Comparison of ENCODE assay signal across 8 mouse cellular contexts in genomic region chr13:46218101-46218701, GRCm38 (mm10). TPM values are rescaled to one million over a fixed set of nuclear protein-coding genes. Genes with fewer than 3 reads are reported as not detected.
DNase-seq lines count a peak whose midpoint lies in the region; ATAC-seq and TF ChIP-seq lines count a peak whose summit lies in the region.

No protein-coding gene starts in this region.

- H3K27ac ChIP-seq in limb, embryonic 13.5 days: no peak overlapping the region
- no peak overlapping the region for H3K27ac ChIP-seq in limb, embryonic 10.5 days
- H3K27ac ChIP-seq in lung, postnatal 0 days (ENCODE audit: low read length): no peak overlapping the region
- H3K27ac ChIP-seq in stomach, postnatal 0 days (replicated peaks): no peak overlapping the region

- TF ChIP-seq CTCF in lung, postnatal 0 days (IDR thresholded peaks at IDR 0.05): no peak
- TF ChIP-seq CTCF in stomach, postnatal 0 days (IDR thresholded peaks at IDR 0.05; ENCODE audit: low read depth): no peak

- peaks cover 23% of the 10 kb centered on the region for H3K4me1 ChIP-seq in limb, embryonic 13.5 days
- H3K4me1 ChIP-seq in limb, embryonic 10.5 days: peaks cover 3% of the 10 kb centered on the region
- H3K4me1 ChIP-seq in lung, postnatal 0 days (ENCODE audit: insufficient read depth, low read depth, low read length): no peaks in the 10 kb centered on the region
- H3K4me1 ChIP-seq in stomach, postnatal 0 days (replicated peaks; ENCODE audit: control insufficient read depth, insufficient read depth): no peaks in the 10 kb centered on the region

- peak overlapping the region; percentile 41 for H3K4me2 ChIP-seq in limb, embryonic 13.5 days (replicated peaks)
- H3K4me2 ChIP-seq in lung, postnatal 0 days (replicated peaks; ENCODE audit: low read depth, low read length): peak overlapping the region; percentile 28; the same call in 1 of the 2 replicates
- H3K4me2 ChIP-seq in stomach, postnatal 0 days (replicated peaks; ENCODE audit: low read depth): peak overlapping the region; percentile 46

- H3K4me3 ChIP-seq in limb, embryonic 13.5 days: peak overlapping the region; percentile 15; the same call in 1 of the 2 replicates
- no peak overlapping the region for H3K4me3 ChIP-seq in limb, embryonic 10.5 days
- H3K4me3 ChIP-seq in lung, postnatal 0 days (ENCODE audit: low read depth, low read length): no peak overlapping the region
- peak overlapping the region; percentile 18 for H3K4me3 ChIP-seq in stomach, postnatal 0 days (ENCODE audit: low read depth, low read length)

- no peak overlapping the region for H3K9ac ChIP-seq in limb, embryonic 13.5 days
- no peak overlapping the region for H3K9ac ChIP-seq in lung, postnatal 0 days (replicated peaks; ENCODE audit: low read depth)
- no peak overlapping the region for H3K9ac ChIP-seq in stomach, postnatal 0 days (ENCODE audit: low read length)

- no peak for TF ChIP-seq EP300 in lung, postnatal 0 days (IDR thresholded peaks at IDR 0.05)
- no peak for TF ChIP-seq EP300 in stomach, postnatal 0 days (optimal IDR thresholded peaks at IDR 0.05)

- no peaks in the 10 kb centered on the region for H3K9me3 ChIP-seq in limb, embryonic 13.5 days
- H3K9me3 ChIP-seq in limb, embryonic 10.5 days (replicated peaks): no peaks in the 10 kb centered on the region
- no peaks in the 10 kb centered on the region for H3K9me3 ChIP-seq in lung, postnatal 0 days (ENCODE audit: low read length)
- H3K9me3 ChIP-seq in stomach, postnatal 0 days (ENCODE audit: control insufficient read depth, low read length): no peaks in the 10 kb centered on the region

- no peaks in the 10 kb centered on the region for H3K36me3 ChIP-seq in limb, embryonic 13.5 days
- H3K36me3 ChIP-seq in limb, embryonic 10.5 days: no peaks in the 10 kb centered on the region
- H3K36me3 ChIP-seq in lung, postnatal 0 days (ENCODE audit: insufficient read depth, low read length): no peaks in the 10 kb centered on the region
- H3K36me3 ChIP-seq in stomach, postnatal 0 days (ENCODE audit: control insufficient read depth, insufficient read depth, low read length): no peaks in the 10 kb centered on the region

- no peak for DNase-seq in limb, embryonic 10.5 days (ENCODE audit: low spot score)
- DNase-seq in cerebellum, adult 11-12 months: peak; percentile 72
- peak; percentile 65 to 87 for DNase-seq in frontal cortex, postnatal 36 days (ENCODE audit: low spot score in 2 of 2)
- peak; percentile 78 for DNase-seq in kidney, adult 9 months
- DNase-seq in lung, postnatal 0 days (ENCODE audit: low spot score): peak; percentile 36
- DNase-seq in stomach, postnatal 0 days (ENCODE audit: low spot score): peak; percentile 47
- no peak for DNase-seq in thymus, postnatal 0 days (ENCODE audit: low spot score)

- 51% methylated on average over 20 of the region's 20 CpGs for WGBS in limb, embryonic 13.5 days
- WGBS in limb, embryonic 10.5 days: 87% methylated on average over 20 of the region's 20 CpGs
- 56% methylated on average over 20 of the region's 20 CpGs for WGBS in lung, postnatal 0 days
- 35% methylated on average over 20 of the region's 20 CpGs for WGBS in stomach, postnatal 0 days

- peak; percentile 77 for ATAC-seq in limb, embryonic 13.5 days (ENCODE audit: low FRiP score, low read depth)
- ATAC-seq in lung, postnatal 0 days: no peak
- peak; percentile 26; the same call in 1 of the 2 replicates for ATAC-seq in stomach, postnatal 0 days (ENCODE audit: low FRiP score, low TSS enrichment)

- H3K27me3 ChIP-seq in limb, embryonic 13.5 days: no peaks in the 10 kb centered on the region
- no peaks in the 10 kb centered on the region for H3K27me3 ChIP-seq in limb, embryonic 10.5 days (ENCODE audit: low read depth, poor library complexity, severe bottlenecking)
- H3K27me3 ChIP-seq in lung, postnatal 0 days (replicated peaks; ENCODE audit: insufficient read depth, low read length): no peaks in the 10 kb centered on the region
- no peaks in the 10 kb centered on the region for H3K27me3 ChIP-seq in stomach, postnatal 0 days (ENCODE audit: control insufficient read depth, insufficient read depth, low read length)

RNA-seq across cellular contexts. Expression of gene Stmnd1, which starts 55.3 kb away (rescaled TPM):
- 0.50 and 0.65 TPM in 2 replicates for polyA plus RNA-seq in limb, embryonic 13.5 days (2015; fragmentation: Nextera tagmentation; extraction: Ambion mirVana)
- not detected in 2 replicates for polyA plus RNA-seq in limb, embryonic 10.5 days (2016; fragmentation: Nextera tagmentation; extraction: Ambion mirVana)
- 4.2 and 6.0 TPM in 2 replicates for polyA plus RNA-seq in lung, postnatal 0 days (2015; fragmentation: Nextera tagmentation; extraction: Ambion mirVana)
- polyA plus RNA-seq in stomach, postnatal 0 days (2015; fragmentation: Nextera tagmentation; extraction: Ambion mirVana): 0.45 and 0.51 TPM in 2 replicates
- polyA plus RNA-seq in thymus, postnatal 0 days (2015; fragmentation: Nextera tagmentation; extraction: Ambion mirVana): 0.33 TPM in 2 replicates

Comparison
In these comparisons a context has a peak if more than half of its experiments do, and no peak if none do; other contexts are left out.
1. H3K4me3 ChIP-seq: peak in limb, embryonic 13.5 days (single experiment) and stomach, postnatal 0 days (single experiment); none in limb, embryonic 10.5 days (single experiment) and lung, postnatal 0 days (single experiment).
2. DNase-seq: peak in cerebellum, adult 11-12 months (single experiment), frontal cortex, postnatal 36 days (2 of 2), kidney, adult 9 months (single experiment), lung, postnatal 0 days (single experiment) and stomach, postnatal 0 days (single experiment); none in limb, embryonic 10.5 days (single experiment) and thymus, postnatal 0 days (single experiment).
3. Peak in every context shown above with its lines, with median percentiles within 50 percentile points of each other: H3K4me2 ChIP-seq.